Mouse (Mus musculus): ENCODE results near the gene Pigc.

The Pigc gene

GRCm38 (mm10) chr1:162008631-162009067, 39.7 kb downstream of the Pigc start:
- no peak for DNase-seq

DNA sequence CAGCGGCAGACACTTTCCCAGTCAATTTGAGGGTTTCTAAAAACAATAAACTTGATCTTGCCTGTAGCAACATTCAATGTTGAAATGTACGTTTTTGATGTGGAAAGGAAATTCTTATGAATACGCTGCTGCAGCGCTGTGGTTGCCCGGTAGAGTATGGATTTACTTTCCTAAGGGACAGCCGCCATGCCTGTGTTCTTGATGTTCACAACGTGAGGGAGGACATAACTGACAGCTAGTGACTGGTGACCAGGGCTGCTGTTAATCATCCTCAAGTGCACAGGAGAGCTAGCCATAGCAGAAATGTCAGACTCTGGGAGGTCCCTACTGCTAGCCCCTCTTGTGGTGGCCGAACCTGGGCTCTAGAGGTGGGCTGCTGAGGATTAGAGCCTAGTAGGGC, 40.1 kb downstream of the Pigc start:
- DNase-seq = no peak

- no peak for DNase-seq
Measured at GRCm38 (mm10) chr1:162011523-162012245, 42.7 kb downstream of the Pigc start.

DNA sequence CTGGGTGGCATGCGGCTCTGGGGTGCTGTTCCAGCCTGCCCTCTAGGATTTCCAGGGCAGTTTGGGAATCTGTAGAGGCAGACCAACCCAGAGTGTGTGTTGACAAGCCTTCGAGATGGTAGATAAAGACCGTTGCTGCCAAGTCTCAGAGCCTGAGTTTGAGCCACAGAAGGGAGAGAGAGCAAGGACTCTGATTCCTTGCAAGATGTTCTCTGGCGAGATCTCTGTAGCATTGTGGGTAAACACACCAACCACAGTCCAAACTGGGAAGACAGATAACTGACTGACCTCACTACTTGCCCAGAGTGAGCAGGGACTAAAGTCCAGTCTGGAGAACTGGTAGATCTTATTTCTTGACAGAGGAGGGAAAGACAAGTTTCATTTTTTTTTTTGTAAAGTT, 44.6 kb downstream of the Pigc start:
- DNase-seq = no peak

DNA sequence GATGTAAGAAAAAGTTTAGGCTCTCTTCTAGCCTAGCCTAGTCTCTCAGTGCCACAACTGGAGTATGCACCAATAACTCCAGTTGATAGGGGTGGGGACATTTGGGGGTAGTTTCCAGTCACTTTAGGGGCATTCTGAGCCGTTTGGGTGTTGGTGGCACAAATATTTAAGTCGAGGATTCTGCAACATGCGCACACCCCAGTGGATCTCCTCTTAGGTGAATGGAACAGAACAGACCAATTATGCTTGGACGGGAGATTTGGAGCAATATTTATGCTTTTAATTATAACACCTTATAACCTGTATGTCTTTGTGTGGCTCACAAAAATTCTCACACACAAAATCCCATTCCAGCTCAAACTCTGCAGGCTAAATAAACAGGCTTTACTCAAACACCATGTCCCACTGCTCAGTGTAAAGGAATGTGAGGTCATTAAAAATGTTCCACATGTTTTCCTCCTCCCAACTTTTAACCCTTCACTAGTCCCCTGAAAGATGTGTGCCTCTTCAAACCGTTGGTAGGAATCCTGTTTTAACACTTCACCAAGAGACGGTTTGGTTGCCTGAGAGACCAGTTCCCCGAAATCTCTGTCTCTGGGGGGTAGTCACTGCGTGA, 46.4 kb downstream of the Pigc start:
- DNase-seq = no peak

DNA sequence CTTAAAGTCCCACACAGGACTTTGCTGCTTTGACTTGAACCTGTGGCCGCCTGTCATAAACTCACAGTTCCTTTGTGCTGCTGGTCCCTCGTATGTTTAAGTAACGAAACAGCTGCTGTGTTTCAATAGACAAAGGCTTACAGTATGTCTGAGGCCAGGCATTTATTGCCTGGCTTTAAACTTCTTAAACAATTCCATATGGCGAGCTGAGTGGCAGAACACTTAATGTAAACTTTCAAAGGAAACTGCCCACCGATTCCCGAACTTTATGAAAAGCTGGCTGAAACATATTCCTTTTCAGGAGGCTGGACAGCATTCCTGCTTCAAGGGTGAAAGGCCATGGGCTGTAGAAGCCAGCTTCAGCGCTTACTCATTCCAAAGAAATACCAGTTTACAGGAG, 48.0 kb downstream of the Pigc start:
- no peak for DNase-seq

- DNase-seq = no peak
Measured at GRCm38 (mm10) chr1:162017975-162018600, 49.1 kb downstream of the Pigc start.

GRCm38 (mm10) chr1:162018601-162018977, 49.6 kb downstream of the Pigc start:
- no peak for DNase-seq

- DNase-seq = no peak
Measured at GRCm38 (mm10) chr1:162020303-162020731, 51.3 kb downstream of the Pigc start.

DNA sequence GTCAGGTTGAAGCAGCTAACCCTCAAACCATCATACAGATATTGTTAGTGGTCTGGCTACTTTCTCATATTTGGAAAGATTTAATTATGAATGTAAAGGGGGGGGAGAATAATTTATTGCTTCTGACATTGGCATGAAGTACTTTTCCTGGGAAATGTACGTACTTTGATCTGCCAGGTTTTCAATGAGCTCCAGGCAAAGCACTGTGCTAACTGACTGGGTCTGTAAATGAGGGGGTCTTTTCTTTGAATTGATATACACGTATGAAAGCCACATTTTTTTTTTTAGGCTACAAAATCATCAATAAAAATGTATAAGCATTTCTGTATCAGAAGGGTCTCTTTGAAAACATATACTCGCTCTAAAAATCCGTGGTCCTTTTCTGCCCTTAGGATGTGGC, 51.8 kb downstream of the Pigc start:
- no peak for DNase-seq
